Mouse (Mus musculus) forebrain, embryonic 16.5 days (tissue): ENCODE results near the gene Ift43. TPM values are rescaled to one million over a fixed set of nuclear protein-coding genes. Genes with fewer than 3 reads are reported as not detected.

Source experiments
- ATAC-seq: fragments of 200-750 bp; cut with Nextera tagmentation; 2 replicates; pipeline ENCODE4 v1.8.0; 2017; ENCODE audit warnings: mild to moderate bottlenecking, moderate library complexity
- H3K27ac ChIP-seq: fragments of 300-500 bp; sonication (generic); 2 replicates; pipeline ENCODE4 v1.5.1; 2014; ENCODE audit warnings: low read length, control low read depth
- H3K27me3 ChIP-seq: fragments of 300-500 bp; sonication (generic); replicated peaks from 2 replicates; pipeline ENCODE4 v1.6.1; 2014; ENCODE audit warnings: low read length; ENCODE audit not compliant: control insufficient read depth, insufficient read depth
- H3K36me3 ChIP-seq: fragments of 300-500 bp; sonication (generic); 2 replicates; pipeline ENCODE4 v1.6.1; 2014; ENCODE audit not compliant: control insufficient read depth, insufficient read depth
- H3K4me1 ChIP-seq: fragments of 300-500 bp; sonication (generic); replicated peaks from 2 replicates; pipeline ENCODE4 v1.6.1; 2014; ENCODE audit warnings: low read length; ENCODE audit not compliant: control insufficient read depth, insufficient read depth
- H3K4me2 ChIP-seq: fragments of 300-500 bp; sonication (generic); 2 replicates; pipeline ENCODE4 v1.6.1; 2014; ENCODE audit warnings: mild to moderate bottlenecking, low read length, control low read depth
- H3K4me3 ChIP-seq: fragments of 300-500 bp; sonication (generic); replicated peaks from 2 replicates; pipeline ENCODE4 v1.5.1; 2014; ENCODE audit warnings: mild to moderate bottlenecking, low read length, control low read depth
- H3K9ac ChIP-seq: fragments of 300-500 bp; sonication (generic); replicated peaks from 2 replicates; pipeline ENCODE4 v1.6.1; 2014; ENCODE audit warnings: low read depth, low read length, control low read depth
- H3K9me3 ChIP-seq: fragments of 300-500 bp; sonication (generic); 2 replicates; pipeline ENCODE4 v1.6.1; 2016; ENCODE audit warnings: low read length; ENCODE audit not compliant: control insufficient read depth
- WGBS: fragments of 180-500 bp; shearing (Covaris S2); extraction: QIAGEN DNeasy Blood & Tissue Kit; methylation state at CpG from one replicate; pipeline ENCODE4 v1.1.7; 2014; 5-methylcytosine and 5-hydroxymethylcytosine counted together
- polyA plus RNA-seq: library from polyadenylated mRNA; unstranded; fragments of >200 nt; fragmentation: Nextera tagmentation; extraction: Ambion mirVana; gene quantifications from 2 replicates; pipeline ENCODE4 v1.2.1, GENCODE M21; 2015

Ift43 gene
- polyA plus RNA-seq, 1 experiment from 2014 or later, result 59.9 TPM

DNA sequence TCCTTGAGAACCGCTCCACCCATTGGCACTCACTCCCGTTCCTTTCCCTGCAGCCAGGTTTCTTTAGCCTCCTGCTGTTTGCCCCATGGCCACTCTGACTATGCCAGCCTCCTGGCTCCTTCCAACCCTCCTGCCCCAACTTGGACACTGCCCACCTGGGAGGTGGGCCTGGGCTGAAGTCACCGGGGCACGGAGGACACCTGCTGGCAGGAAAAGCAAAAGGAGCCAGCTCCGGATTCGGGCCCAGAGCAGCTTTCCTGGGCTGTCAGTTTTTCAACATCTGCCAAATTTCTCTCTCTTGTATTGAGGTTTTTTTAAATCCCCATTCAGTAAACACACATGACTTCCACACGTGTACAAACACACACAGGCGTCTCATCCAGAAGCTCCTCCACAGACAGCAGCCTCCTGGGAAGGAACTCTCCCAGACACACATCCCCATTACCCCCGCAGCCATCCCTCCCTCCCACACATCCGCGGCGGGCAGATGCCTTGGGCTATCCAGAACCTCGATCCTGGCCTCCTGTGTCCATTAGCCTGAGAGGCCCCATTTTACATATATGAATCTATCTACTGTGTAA, 5.9 kb upstream of the Ift43 start:
- ATAC-seq, result no peak
- peak overlapping the region; percentile 30 for H3K4me3 ChIP-seq
- H3K9ac ChIP-seq, result peak overlapping the region; percentile 16
- peaks cover 32% of the 10 kb centered on the region for H3K4me1 ChIP-seq
- no peaks in the 10 kb centered on the region for H3K27me3 ChIP-seq
- no peaks in the 10 kb centered on the region for H3K9me3 ChIP-seq
- H3K4me2 ChIP-seq, result peak overlapping the region; percentile 98
- H3K27ac ChIP-seq, result peak overlapping the region; percentile 29; the same call in 1 of the 2 replicates
- no peaks in the 10 kb centered on the region for H3K36me3 ChIP-seq
- 8% methylated on average over 13 of the region's 13 CpGs for WGBS

DNA sequence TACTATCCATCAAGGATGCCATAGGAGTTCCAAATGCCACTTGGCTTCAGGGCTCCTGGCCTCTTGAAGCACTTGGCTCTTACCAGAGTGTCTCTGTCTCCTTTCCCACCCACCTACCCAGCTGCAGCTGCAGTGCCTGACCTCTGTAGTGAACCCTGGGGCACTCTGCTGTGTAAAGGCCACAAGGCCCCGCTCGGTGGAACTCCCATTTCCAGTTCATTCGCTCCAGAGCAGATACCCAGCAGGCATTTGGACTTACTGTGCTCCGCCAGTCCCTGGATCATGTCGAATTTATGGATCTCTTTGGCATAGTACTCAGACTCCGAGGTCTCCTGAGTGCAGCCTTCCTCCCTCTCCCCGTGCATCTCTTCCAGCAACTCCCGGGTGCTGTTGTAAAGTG, 5.0 kb upstream of the Ift43 start:
- no peak overlapping the region for H3K27ac ChIP-seq
- no peaks in the 10 kb centered on the region for H3K27me3 ChIP-seq
- no peak for ATAC-seq
- peak overlapping the region; percentile 98 for H3K4me2 ChIP-seq
- H3K4me3 ChIP-seq, result peak overlapping the region; percentile 60
- H3K4me1 ChIP-seq, result peaks cover 32% of the 10 kb centered on the region
- no peaks in the 10 kb centered on the region for H3K9me3 ChIP-seq
- 36% methylated on average over 8 of the region's 8 CpGs for WGBS
- H3K36me3 ChIP-seq, result no peaks in the 10 kb centered on the region
- H3K9ac ChIP-seq, result peak overlapping the region; percentile 47; the same call in 1 of the 2 replicates

DNA sequence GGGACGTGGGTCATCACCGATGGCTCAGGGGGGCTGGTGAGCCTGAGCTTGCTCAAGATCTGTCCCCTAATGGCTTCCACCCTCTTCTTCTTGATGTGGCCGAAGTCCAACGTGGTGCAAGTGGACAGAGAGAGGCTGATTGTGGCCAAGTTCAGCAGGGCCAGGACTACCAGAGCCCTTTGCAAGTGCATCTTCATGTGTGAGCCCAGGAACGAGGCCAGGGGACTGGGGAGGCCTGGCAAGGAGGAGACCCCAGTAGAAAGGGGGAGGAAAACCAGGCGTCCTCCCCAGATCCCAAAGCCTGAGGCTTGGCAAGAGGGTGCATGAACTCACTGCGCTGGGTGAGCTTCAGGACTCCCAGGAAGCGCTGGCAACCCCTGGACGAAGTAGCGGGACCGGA, 4.6 kb upstream of the Ift43 start:
- WGBS, result 24% methylated on average over 11 of the region's 11 CpGs
- Histone ChIP-seq H3K9ac (peak overlapping the region; percentile 47), H3K27ac (no peak overlapping the region), H3K36me3 (no peaks in the 10 kb centered on the region), H3K4me1 (peaks cover 32% of the 10 kb centered on the region), H3K4me2 (peak overlapping the region; percentile 98), H3K27me3 (no peaks in the 10 kb centered on the region), H3K9me3 (no peaks in the 10 kb centered on the region), H3K4me3 (peak overlapping the region; percentile 60)
- ATAC-seq, result no peak

DNA sequence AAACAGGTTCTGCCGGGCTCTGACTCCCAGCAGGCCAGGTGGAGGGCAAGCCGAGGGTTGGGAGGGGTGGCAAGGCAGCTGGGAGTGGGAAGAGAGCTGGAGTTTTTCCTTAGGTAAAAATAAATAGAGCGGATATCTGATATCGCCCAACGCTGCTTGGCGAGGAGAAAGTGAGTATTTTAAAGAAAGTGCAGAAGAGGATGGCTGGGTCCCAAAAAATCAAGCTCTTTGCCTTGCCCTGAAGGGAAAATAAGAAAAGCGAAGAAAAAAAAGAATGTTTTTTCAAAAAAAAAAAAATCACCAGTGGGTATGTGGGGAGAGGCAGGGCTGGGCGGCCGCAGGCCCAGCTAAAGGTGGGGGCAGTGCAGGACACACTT, 4.2 kb upstream of the Ift43 start:
- ATAC-seq, result no peak
- Histone ChIP-seq H3K4me1 (peaks cover 35% of the 10 kb centered on the region), H3K4me2 (peak overlapping the region; percentile 98), H3K9ac (peak overlapping the region; percentile 48), H3K27ac (peak overlapping the region; percentile 37; the same call in 1 of the 2 replicates), H3K36me3 (no peaks in the 10 kb centered on the region), H3K27me3 (no peaks in the 10 kb centered on the region), H3K4me3 (peak overlapping the region; percentile 60), H3K9me3 (no peaks in the 10 kb centered on the region)
- 8% methylated on average over 9 of the region's 9 CpGs for WGBS

DNA sequence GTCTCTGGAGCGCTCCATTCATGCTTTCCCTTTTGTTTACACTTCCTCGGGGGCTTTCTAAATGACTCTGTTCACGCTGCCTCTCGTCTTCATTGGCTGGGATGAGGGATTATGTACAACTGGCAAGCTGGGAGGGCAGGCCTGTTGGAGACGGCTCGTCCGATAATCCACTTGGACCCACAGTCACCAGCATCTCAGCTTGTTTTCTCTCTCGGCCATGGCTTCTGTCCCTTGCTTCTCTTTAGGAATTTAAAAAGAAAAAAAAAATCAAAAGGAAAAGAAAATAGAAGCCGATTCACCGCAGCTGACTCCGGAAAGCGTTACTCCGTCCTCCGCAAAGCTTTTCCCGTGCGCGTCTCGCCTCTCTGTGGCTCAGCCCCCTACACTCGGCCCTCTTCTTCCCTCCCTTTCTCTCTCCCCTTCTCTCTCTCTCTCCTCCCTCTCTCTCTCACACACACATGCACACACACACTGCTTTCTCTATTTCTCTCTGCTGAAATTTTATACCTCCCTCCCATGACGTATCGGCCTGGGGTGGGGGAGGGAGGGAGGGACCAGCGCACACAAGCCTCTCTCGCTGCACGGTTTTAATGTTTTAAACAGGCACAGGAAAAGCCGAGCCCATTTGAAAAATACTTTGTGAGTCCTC, 3.7 kb upstream of the Ift43 start, which contains the start of gene Tgfb3:
Gene Tgfb3 (minus strand): TSS at position 489 of the 649 bp plus-strand sequence.
- H3K27me3 ChIP-seq, result no peaks in the 10 kb centered on the region
- peak within 1 kb of the TSS; percentile 60 for H3K4me3 ChIP-seq
- peaks cover 38% of the 10 kb centered on the region for H3K4me1 ChIP-seq
- no peaks in the 10 kb centered on the region for H3K9me3 ChIP-seq
- H3K27ac ChIP-seq, result peak within 1 kb of the TSS; percentile 64
- peak within 1 kb of the TSS; percentile 63 for H3K9ac ChIP-seq
- H3K36me3 ChIP-seq, result no peaks in the 10 kb centered on the region
- H3K4me2 ChIP-seq, result peak within 1 kb of the TSS; percentile 98
- ATAC-seq, result peak; percentile 72
- under 1% methylated on average over 25 of the region's 25 CpGs for WGBS

DNA sequence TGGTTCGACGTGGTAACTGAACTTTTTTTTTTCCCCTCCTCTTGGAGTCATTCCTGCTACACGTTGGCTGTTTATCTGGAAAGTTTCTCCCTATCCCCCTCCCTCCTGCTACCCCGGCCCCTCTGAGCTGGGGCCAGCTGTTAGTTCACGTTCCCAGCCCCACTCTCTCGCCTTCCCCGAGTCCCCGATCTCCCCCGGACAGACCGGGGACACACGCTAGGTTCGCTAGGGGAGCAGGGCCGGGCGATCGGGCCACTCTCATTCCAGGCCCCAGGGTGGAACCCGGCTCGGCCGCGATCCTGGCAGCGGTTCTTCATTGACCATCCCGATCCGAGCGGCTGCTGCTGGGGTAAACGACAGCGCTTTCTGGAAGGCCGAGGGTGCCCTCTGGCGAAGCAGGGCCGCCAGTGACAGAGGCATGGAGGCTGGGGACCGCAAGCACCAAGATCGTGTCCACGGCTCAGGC, 3.1 kb upstream of the Ift43 start:
- no peaks in the 10 kb centered on the region for H3K36me3 ChIP-seq
- peak; percentile 77 for ATAC-seq
- peaks cover 38% of the 10 kb centered on the region for H3K4me1 ChIP-seq
- H3K9ac ChIP-seq, result peak overlapping the region; percentile 63
- H3K27me3 ChIP-seq, result no peaks in the 10 kb centered on the region
- peak overlapping the region; percentile 64 for H3K27ac ChIP-seq
- peak overlapping the region; percentile 60 for H3K4me3 ChIP-seq
- H3K9me3 ChIP-seq, result no peaks in the 10 kb centered on the region
- H3K4me2 ChIP-seq, result peak overlapping the region; percentile 98
- WGBS, result under 1% methylated on average over 31 of the region's 31 CpGs

DNA sequence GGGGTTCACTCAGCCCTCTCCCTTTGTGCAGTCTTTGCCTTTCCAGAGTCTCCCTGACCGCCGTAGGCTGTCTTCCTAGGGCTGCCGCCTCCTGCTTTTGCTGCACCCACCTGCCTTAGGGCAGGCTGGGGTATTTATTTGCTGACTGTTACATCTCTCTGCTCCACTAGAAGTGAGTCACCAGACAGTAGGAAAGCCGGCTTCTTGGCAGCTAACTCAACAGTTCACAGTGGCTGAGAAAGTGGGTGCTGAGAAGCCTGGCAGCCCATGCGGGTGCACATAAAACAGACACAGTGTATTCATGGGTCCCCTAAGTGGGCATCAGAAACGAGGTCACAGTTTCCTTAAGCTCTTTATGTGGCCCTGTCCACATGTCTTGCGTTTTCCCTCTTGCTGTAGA, 3.5 kb downstream of the Ift43 start:
- no peak overlapping the region for H3K4me2 ChIP-seq
- 85% methylated on average over 7 of the region's 7 CpGs for WGBS
- H3K27me3 ChIP-seq, result no peaks in the 10 kb centered on the region
- no peak for ATAC-seq
- no peak overlapping the region for H3K9ac ChIP-seq
- no peak overlapping the region for H3K4me3 ChIP-seq
- H3K9me3 ChIP-seq, result no peaks in the 10 kb centered on the region
- no peak overlapping the region for H3K27ac ChIP-seq
- H3K36me3 ChIP-seq, result no peaks in the 10 kb centered on the region
- peaks cover 8% of the 10 kb centered on the region for H3K4me1 ChIP-seq

DNA sequence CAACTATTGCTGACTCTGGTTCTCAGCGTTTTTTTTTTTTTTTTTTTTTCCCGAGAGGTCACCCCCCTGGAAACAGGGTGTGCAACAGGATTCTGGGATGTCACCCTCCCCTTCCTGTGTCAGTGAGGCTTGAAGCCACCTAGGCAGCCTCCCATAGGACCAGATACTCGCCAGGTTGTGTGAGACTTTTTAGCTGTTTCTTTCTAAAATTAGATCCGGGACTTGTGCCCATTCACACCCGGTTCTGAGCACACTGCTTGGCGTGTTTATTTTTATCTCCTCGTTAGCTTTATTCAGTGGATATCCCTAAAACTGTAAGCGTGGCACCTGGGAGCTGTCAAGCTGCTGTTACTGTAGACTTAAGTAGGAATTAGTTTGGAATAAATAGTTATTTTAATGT, 4.2 kb downstream of the Ift43 start:
- no peaks in the 10 kb centered on the region for H3K27me3 ChIP-seq
- H3K9ac ChIP-seq, result no peak overlapping the region
- H3K4me3 ChIP-seq, result no peak overlapping the region
- H3K9me3 ChIP-seq, result no peaks in the 10 kb centered on the region
- H3K4me1 ChIP-seq, result peaks cover 8% of the 10 kb centered on the region
- no peaks in the 10 kb centered on the region for H3K36me3 ChIP-seq
- ATAC-seq, result no peak
- no peak overlapping the region for H3K27ac ChIP-seq
- 52% methylated on average over 8 of the region's 8 CpGs for WGBS
- H3K4me2 ChIP-seq, result no peak overlapping the region

DNA sequence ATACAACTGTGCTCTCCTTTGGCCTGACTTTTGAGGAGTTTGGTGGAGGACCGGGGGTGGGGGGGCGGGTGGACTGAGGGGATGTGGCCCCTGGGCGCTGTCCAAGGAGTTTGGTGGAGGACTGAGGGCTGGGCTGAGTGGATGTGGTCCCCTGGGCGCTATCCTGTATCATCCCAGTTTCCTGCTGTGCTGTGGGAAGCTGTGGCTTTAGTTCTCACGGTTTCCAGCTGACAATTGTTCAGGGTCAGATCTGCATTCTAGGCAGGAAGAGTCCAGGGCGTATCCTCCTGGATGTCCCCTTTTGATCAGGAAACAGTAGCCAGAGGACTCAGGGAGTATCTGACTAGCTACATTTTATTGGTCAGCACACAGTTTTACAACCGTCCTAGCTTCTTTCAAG, 5.7 kb downstream of the Ift43 start:
- peaks cover 10% of the 10 kb centered on the region for H3K4me1 ChIP-seq
- ATAC-seq, result no peak

More for the DNA sequence above, 5.7 kb downstream of the Ift43 start:
- 70% methylated on average over 7 of the region's 7 CpGs for WGBS
- no peaks in the 10 kb centered on the region for H3K27me3 ChIP-seq
- no peaks in the 10 kb centered on the region for H3K36me3 ChIP-seq
- no peak overlapping the region for H3K4me3 ChIP-seq
- no peak overlapping the region for H3K9ac ChIP-seq
- no peak overlapping the region for H3K27ac ChIP-seq
- no peak overlapping the region for H3K4me2 ChIP-seq
- no peaks in the 10 kb centered on the region for H3K9me3 ChIP-seq
